Mouse (Mus musculus): ENCODE measurements around the gene Dph5.

The Dph5 gene

DNA sequence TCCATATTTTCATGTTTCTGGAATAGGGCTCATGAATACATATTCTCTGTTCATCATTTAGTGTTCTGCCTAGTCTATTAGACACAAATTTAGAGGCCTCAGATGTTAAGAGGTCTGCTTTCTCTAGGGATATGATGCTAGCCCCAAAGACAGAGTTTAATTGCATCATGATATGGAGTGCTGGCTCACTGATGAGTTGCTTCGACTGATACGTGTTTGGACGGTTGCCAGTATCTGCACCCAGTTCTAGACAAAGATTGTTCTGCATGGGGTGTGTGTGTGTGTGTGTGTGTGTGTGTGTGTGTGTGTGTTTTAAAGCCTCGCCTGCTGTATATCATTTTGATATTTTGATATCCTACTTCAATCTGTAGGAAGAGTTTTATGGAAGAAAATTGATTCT lies 4.7 kb downstream of the Dph5 start:
- no peak for DNase-seq (ENCODE audit: low spot score in 2 of 2)

DNA sequence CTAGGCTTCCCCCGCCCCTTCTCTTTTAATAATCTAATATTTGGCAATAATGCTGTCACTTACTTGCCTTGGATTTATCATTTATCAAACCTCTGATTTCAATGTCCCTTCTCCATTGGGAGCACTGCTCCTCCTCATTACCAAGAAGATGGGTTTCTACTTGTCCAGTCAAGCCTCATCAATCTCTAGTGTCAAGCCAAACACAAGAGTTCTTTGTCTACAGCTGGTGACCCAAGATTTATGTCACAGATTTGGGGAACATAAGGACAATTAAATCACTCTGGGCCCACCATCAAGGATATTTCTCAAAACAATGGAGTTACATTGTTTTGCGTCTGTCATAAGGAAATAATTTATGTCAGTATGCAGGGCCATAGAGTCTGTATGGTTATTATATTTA lies 5.5 kb downstream of the Dph5 start:
- no peak for DNase-seq (ENCODE audit: low spot score in 2 of 2)

DNA sequence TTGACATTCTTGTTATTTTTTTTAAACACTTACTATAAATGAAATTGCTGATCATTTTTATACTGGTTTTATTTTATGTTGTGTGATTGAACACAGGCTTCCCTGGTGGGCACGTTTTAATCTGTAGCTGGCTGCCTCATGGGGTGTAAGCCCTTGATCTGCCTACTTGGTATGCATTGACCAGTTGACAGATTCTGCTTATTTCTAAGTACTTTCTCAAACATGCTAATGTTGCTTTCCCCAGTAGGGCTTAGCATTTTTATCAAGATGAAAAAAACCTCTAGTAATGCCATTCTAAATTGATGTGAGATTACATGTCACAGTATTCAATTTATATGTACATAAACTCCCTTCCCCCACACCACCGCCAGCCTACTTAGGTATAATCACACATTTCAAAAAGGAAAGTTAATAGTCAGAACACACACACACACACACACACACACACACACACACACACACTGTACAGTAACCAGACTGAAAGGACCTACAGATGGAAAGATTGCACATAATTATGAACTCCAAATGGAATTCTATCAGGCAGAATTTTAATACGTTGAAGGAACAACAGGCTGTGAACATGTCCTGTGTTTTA lies 10.8 kb downstream of the Dph5 start:
- no peak for DNase-seq (ENCODE audit: low spot score in 2 of 2)

DNA sequence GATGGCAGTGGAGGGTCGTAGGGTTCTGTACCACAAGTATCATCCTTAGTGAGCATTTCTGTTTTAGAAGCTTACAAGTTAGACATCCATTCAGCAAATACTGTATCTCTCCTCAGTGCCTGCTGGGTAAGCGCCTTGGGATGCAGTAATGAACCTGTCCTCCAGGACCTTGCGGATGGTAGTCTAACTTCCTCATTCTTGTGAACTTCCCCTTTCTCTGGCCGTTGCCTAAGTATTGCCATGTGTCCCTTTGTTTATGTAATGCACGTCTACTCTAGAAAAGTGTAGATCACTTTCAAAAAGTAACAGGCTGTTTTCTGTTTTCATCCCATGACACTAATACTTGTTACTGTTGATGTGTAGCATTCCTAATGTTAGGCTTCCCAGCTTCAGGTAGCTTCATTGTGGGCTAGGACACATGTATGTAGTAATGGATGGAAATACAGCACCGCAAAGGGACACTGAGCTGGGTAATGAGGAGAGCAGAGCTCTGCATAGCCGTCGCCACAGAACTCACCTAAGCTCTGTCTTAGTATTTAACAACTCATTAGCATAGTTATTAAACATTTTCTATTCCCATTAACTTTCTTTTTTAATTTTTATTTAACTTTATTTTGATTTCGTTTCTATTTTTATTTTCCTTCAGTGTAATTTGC lies 14.8 kb downstream of the Dph5 start:
- peak in 1 of 2 experiments; percentile 43 for DNase-seq (ENCODE audit: low spot score in 2 of 2)

DNA sequence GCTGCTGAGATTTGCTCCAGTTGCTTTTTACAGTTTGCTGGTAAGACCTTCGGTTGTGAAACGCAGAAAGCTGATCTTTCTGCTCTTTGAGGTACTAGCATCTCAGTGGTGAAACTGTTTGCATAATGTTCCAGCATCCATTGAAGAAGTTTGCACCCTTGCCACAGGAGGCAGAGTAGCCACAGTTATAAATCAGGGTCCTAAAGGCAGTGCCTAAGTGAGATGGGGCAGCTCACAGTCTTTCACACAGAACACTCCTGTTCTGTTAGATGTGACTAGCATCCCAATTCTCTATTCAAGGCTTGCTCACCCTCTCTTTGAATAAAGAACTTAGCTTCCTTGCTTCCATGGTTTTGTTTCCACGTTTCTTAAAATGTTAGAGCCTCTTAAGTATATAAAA lies 17.4 kb downstream of the Dph5 start:
- DNase-seq (ENCODE audit: low spot score in 2 of 2): no peak

DNA sequence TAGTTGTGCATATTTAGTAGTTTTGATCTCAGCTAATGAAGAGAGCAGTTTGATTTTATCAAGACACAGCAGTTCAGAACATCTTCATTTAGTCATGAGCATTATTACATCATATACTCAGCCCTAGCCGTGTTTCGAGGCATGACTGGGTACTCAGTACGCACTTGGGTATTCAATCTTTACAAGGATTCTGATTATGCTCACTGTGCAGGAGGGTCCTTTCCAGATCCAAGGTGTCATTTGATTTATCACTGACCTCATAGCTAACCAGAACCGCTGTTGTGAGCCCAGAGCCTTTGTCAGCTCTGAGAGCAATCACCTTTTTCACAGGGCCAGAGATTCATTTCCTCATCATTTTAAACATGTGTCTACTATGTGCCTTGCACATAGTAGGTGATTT lies 17.9 kb downstream of the Dph5 start:
- no peak for DNase-seq (ENCODE audit: low spot score in 2 of 2)

DNA sequence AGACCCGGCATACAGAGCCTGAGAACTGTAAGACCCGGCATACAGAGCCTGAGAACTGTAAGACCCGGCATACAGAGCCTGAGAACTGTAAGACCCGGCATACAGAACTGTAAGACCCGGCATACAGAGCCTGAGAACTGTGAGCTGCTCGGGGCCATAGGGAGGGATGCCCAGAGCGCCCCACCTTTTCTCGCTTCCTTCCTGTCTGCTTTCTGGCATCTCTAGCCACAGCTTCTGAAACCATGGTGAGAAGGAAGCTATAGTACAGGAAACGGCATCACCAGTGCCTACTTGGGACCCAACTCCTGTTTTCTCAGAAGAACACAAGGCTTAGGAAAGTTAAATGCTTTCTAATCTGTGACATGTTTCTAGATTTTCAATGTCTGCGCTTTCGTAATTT lies 19.8 kb downstream of the Dph5 start:
- peak in 1 of 2 experiments; percentile 20 for DNase-seq (ENCODE audit: low spot score in 2 of 2)

DNA sequence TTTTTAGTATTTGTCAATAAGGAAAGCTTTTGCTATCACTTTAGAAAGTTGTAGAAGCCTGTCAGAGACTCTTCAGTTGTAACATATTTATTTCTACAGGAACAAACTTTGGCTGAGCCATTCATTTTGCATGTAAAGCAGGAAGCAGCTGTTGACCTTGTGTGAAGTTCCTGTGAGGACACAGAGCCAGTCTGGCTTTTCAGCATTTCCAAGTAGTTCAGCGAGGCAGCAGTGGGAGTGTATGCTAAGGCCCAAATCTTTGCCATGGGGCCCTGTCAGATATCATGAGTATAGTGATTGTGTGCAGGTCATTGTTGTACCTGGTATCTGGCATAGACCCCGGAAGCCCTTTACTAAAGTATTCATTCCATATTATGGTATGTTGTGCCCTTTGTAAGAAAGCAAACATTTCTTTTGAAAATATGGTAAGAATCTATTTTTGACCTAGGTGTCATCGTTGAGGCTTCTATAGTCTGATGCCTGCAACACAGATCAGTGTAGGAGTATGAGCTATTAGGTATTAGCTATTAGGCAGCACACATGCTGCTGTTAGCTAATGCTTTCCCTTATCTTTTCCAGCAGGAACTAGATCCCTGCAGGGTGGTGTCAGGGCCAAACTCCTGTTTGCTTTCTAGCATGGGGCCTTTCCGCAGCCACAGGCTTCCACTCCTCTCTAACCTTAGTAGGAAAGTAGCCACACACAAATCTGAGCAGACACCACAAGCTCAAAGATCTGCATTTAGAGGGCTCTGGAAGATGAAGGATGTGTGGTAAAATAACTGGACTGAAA lies 37.0 kb downstream of the Dph5 start:
- no peak for DNase-seq (ENCODE audit: low spot score in 2 of 2)

DNA sequence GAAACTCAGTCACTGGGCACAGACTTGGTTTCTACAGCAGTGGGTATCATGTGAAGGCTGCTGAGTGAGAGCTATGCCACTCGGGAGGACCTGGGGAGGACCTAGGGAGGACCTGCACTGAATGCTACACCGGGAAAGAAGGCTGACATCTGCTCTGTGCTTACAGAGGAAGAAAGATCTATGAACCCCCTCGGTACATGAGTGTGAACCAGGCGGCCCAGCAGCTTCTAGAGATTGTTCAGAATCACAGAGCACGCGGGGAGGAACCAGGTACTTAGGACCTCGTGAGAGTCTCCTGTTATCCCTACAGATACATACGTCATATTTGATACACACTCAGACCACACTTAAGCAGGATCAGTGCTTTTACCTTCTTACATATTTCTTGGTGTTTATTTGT lies 38.9 kb downstream of the Dph5 start:
- DNase-seq (ENCODE audit: low spot score in 2 of 2): no peak

DNA sequence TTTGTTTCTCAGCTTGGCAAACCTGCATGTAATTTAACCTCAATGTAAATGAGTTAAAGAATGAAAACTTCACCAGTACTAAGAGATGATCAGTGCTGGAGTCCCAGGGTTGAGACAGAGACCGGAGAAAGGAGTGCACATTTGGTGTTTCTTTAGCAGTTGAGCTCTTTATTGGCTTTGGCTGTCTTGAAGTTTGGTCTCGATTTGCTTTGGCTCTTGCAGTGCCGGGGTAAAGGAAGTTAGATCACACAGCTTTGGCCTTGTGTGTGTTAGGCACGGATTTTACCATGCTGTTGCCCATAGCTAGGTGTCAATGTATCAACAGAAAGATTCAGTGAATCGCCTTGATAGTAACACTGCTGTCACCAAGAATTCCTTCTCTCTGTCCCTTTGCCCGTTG lies 44.1 kb downstream of the Dph5 start:
- DNase-seq (ENCODE audit: low spot score in 2 of 2): no peak

DNA sequence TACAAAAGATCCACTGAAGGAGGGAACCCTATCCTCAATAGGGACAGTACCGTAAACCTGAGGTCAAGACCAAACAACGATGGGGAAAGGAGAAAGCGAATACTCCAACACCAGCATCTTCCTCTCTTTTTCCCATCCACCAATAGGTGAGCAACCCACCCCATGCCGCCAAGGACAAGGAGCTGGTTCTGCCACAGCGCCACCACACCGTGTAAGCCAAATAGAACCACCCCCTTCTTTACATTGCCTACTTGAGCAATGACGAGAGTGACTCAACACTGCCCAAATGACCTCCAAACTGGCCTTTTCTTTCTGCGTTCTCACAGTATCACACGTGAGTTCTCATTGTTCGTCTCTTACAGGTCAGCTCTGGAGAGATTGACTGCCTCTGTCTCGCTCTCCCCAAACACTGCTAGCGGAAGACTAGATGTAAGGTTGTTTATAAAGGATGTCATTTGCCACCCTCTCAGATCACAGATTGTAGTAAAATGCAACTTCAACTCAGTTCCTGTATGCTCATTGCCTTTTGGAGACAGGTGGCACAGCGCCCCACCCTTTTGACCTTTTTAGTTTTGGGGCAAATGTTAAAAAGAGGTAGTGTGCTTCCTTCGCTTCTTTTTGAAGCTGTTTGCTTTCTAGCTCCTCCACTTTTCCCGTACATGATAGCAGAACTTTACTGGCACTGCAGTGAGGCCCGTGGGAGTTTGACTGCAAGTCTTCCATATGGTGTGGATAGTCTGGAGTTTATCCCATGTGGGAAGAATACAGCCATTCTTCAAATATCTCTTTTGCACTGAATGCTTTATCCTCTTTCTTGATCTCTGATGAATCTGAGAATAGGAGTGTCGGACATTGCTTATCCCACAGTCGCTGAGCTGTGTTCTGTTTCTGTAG lies 45.9 kb downstream of the Dph5 start:
- peak in 1 of 2 experiments; percentile 34 for DNase-seq (ENCODE audit: low spot score in 2 of 2)

DNA sequence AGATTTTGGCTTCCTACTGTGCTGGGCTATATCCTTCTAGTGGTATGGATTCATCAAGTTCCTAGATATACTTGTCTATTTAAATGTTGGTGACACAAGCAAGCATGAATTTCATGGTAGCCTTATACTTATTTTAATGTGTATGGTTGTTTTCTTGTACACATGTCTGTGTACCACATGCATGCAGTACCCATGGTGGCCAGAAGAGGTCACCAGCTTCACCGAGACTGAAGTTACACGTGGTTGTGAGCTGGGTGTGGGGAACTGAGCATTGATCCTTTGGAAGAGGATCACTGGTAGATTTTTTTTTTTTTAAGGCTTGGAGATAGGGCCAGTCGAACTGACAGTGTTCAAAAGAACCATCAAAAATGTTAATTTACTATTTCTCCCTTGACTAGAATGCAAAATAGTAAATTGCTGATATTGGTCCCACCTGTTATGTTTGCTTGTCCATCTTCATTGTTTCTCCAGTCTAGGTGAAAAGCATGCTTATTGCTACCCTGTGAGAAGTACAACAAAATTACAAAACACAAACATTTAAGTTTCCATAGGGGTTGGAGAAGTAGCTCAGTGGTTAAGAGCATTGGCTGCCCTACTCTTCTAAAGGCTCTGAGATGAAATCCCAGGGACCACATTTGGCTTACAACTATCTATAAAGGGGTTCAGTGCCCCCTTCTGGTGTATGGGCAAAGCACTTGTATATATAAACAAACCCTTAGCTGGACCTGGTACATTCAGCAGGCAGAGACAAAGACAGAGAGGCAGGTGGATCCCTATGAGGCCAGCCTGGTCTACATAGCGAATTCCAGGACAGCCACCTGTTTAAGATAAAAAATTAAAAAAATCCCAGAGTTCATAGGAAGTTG lies 49.3 kb downstream of the Dph5 start:
- peak; percentile 46 to 72 for DNase-seq (ENCODE audit: low spot score in 2 of 2)

DNA sequence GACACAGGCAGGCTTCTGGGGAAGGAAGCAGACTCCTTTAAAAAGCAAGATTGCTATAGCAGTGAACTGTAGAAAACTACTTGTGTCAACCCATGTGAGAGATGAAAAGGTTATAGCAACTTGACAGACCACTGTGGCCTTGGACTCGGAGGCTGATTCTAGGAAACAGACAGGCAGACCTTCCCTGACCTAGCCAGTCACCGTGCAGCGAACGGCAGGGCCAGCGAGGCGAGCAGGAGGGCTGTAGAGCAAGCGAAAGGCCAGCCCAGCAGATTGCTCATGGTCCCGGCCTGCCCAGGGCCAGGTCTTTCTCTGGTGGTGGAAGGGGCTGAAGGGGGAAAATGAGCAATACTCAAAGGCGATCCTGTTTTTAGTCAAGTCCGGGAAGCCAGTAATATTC lies 50.2 kb downstream of the Dph5 start:
- DNase-seq (ENCODE audit: low spot score in 2 of 2): no peak

DNA sequence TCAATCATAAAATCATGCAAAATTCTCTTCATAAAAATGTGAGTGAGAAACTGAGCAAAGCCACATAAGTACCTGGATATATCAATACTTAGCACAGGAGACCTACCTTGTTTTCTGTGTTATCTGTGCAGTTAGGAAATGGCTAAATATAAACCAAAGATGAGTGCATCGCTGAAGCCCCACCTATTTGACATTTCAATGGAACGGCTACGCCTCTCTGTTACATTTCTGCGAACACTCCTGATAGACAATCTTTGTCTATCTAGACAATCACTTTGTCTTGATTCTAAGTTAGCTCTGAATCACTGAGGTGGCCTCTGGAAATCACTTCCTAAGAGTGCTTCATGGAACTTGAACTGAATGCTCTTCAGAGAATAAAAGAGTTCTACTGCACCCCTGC lies 52.9 kb downstream of the Dph5 start:
- no peak for DNase-seq (ENCODE audit: low spot score in 2 of 2)

DNA sequence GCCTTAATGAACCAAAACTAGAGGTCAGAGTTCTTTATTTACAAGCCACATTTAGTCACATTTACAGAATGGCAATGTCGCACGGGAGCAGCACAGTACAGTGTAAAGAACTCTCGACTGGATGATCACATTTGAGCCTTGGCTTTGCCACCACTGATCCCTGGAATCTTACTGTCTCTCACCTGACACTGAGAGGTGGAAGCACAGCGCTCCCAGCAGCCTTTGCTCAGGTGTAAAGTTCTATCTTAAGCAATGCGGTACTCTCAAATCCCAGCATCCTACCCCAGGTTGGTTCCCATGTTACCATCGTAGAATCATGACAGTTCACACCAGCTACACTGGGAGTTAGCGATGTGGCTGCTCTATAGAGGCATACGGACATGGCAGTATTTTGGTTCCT lies 53.8 kb downstream of the Dph5 start:
- no peak for DNase-seq (ENCODE audit: low spot score in 2 of 2)

DNA sequence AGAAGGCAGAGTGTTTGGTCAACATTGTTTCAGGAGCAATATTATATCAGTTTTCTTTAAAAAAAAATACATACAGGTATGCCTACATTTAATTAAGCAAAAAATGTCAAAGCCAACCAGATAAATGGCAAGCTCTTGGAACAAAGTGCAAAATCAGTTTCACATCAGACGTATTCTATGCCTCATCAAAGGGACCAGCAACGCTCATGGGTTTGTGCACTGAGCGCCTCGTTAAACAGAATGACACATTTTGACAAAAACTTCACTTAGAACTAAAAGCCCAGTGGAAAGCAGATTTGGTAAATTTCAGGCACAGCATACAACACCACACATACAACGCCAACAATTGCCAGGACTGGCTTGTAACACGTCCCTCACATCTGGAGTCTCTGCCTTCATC lies 56.7 kb downstream of the Dph5 start:
- DNase-seq (ENCODE audit: low spot score in 2 of 2): no peak

DNA sequence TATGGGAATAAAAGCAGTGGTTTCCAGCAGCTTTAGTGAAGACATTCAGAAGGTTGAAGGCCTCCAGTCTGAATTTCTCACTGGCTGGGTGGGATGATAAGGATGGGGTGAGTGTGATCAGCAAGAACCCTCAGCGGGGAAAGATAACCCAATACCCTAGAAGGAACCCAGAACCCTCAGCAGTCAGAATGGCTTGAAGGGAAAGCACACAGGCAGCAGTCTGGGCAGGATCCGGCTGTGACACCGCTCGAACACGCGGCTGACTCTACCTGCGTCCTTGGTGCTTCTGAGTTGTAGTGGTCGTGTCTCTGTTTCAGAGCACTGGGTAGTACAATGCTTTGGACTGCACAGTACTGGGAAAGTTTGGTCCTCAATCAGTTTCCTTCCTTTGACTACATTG lies 58.6 kb downstream of the Dph5 start:
- DNase-seq (ENCODE audit: low spot score in 2 of 2): no peak

DNA sequence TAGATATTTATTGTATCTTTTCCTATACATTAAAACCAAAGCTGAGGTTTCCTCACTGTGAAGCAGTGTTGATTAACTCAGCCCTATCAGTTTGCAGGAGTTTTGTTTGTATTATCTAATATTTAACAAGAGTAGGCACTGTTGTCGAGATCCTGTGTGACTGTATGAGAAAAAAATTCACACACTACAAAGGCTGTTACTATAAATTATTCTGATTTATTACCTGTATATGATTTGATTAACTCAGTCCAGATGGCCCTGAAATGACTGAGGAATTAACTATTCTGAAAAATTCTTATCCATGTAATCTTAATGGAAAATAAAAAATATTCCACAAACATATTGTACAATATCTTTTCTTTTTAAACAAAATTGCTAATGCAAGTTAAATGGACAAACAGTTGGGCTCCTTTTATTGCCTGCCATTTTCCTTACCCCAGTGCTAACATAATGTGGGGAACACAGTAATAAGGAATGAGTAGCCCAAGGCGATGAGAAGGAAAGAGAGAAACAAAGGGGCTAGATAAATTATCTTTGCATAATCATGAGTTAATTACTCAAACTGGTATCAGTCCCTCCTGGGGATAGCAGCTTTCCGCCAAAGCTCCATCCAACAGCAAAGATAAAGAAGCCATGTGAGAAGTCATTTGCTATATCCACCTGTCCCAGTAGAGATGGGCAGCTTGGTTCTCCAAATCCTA lies 61.7 kb downstream of the Dph5 start:
- no peak for DNase-seq (ENCODE audit: low spot score in 2 of 2)

DNA sequence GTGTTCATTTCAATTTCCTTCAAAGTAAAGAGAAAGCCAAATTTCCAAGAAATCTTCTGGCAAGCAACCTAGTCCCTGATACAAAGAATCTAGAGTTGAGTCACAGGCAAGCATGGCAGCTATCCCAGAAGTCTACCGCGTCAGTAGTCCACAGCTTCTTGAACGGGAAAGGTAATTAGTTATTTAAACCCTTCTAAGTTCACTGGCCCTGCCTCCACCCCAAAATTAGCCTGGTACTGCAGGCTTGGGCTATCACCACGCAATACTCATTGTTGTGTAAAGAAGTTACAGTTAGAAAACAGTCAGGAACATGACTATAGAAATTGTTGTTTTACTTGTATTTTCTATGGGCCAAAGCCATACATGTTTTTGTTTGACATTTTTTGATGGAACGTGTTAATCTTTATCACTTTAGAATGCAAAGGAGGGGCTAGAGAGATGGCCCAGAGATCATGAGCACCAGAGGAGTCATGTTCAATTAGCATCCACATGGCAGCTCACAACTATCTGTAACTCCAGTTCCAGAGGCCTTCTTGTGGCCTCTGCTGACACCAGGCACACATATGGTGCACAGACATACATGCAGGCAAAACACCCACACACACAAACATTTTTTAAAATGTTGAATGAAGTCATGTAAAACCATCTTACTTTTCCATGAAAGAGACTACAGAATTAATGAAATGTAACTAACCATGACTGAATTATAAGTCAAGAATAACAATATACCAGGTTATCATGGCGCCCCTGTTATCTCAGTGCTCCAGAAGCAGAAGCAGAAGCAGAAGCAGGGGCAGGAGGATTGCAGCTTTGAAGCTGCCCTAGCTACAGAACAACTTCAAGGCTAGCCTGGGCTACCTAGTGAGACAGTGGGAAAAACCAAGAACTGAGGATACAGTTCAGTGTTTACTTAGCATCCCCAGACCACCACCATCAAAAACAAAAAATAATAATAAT lies 62.6 kb downstream of the Dph5 start:
- no peak for DNase-seq (ENCODE audit: low spot score in 2 of 2)

All from natural killer cell, adult 2 months (primary cell).